Mouse (Mus musculus) midbrain, embryonic 11.5 days (tissue): ENCODE measurements around the gene Mak. TPM values are rescaled to one million over a fixed set of nuclear protein-coding genes. Genes with fewer than 3 reads are reported as not detected.

ENCODE experiments used
- ATAC-seq: fragments of 200-750 bp; cut with Nextera tagmentation; 2 replicates; pipeline ENCODE4 v1.8.0; 2017; ENCODE audit warnings: moderate TSS enrichment, moderate library complexity; ENCODE audit not compliant: low FRiP score
- DNase-seq: peaks from one replicate; pipeline ENCODE4 v3.0.0; 2015; ENCODE audit warnings: low spot score; ENCODE audit errors: missing footprints
- H3K27ac ChIP-seq: fragments of 300-500 bp; sonication (generic); 2 replicates; pipeline ENCODE4 v1.5.1; 2014; ENCODE audit warnings: low read depth, low read length
- H3K27me3 ChIP-seq: fragments of 300-500 bp; sonication (generic); 2 replicates; pipeline ENCODE4 v1.6.1; 2014; ENCODE audit warnings: mild to moderate bottlenecking, low read length, moderate library complexity, mixed read lengths; ENCODE audit not compliant: control insufficient read depth, insufficient read depth
- H3K36me3 ChIP-seq: fragments of 300-500 bp; sonication (generic); 2 replicates; pipeline ENCODE4 v1.6.1; 2014; ENCODE audit warnings: mild to moderate bottlenecking, low read length, moderate library complexity, mixed read lengths; ENCODE audit not compliant: control insufficient read depth, insufficient read depth
- H3K4me1 ChIP-seq: fragments of 300-500 bp; sonication (generic); 2 replicates; pipeline ENCODE4 v1.6.1; 2014; ENCODE audit warnings: low read length; ENCODE audit not compliant: control insufficient read depth, insufficient read depth
- H3K4me2 ChIP-seq: fragments of 300-500 bp; sonication (generic); 2 replicates; pipeline ENCODE4 v1.6.1; 2014; ENCODE audit warnings: mild to moderate bottlenecking, moderate library complexity
- H3K4me3 ChIP-seq: fragments of 300-500 bp; sonication (generic); 2 replicates; pipeline ENCODE4 v1.5.1; 2014; ENCODE audit warnings: low read depth, low read length
- H3K9ac ChIP-seq: fragments of 300-500 bp; sonication (generic); 2 replicates; pipeline ENCODE4 v1.6.1; 2014; ENCODE audit warnings: low read length
- H3K9me3 ChIP-seq: fragments of 300-500 bp; sonication (generic); 2 replicates; pipeline ENCODE4 v1.6.1; 2016; ENCODE audit warnings: low read length; ENCODE audit not compliant: control insufficient read depth
- WGBS: fragments of 180-500 bp; shearing (Covaris S2); extraction: QIAGEN DNeasy Blood & Tissue Kit; methylation state at CpG from one replicate; pipeline ENCODE4 v1.1.7; 2014; 5-methylcytosine and 5-hydroxymethylcytosine counted together
- polyA plus RNA-seq: library from polyadenylated mRNA; unstranded; fragments of >200 nt; fragmentation: Nextera tagmentation; extraction: Ambion mirVana; gene quantifications from 2 replicates; pipeline ENCODE4 v1.2.1, GENCODE M21; 2014

Gene Mak
- polyA plus RNA-seq, 1 experiment from 2014 or later: 0.61 TPM

DNA sequence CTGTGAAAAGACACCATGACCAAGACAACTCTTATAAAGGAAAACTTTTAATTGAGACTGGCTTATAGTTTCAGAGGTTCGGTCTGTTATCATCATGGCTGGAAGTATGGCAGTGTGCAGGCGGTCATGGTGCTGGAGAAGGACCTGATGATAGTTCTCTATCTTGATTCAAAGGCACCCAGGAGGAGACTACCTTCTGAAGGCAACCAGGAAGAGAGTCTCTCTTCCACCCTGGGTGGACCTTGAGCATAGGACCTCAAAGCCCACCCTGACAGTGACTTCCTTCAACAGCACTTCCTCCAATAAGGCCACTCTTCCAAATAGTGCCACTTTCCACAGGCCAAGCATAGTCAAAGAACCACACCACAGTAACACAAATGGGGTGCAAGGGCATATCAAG, 20.5 kb upstream of the Mak start:
- no peaks in the 10 kb centered on the region; the same call in 1 of the 2 replicates for H3K4me1 ChIP-seq
- no peaks in the 10 kb centered on the region for H3K36me3 ChIP-seq
- no peak for DNase-seq
- H3K9me3 ChIP-seq: no peaks in the 10 kb centered on the region
- no peak overlapping the region for H3K27ac ChIP-seq
- no peak overlapping the region for H3K4me3 ChIP-seq
- 90% methylated on average over 2 of the region's 2 CpGs for WGBS
- ATAC-seq: no peak
- H3K4me2 ChIP-seq: no peak overlapping the region
- H3K27me3 ChIP-seq: no peaks in the 10 kb centered on the region
- H3K9ac ChIP-seq: no peak overlapping the region

DNA sequence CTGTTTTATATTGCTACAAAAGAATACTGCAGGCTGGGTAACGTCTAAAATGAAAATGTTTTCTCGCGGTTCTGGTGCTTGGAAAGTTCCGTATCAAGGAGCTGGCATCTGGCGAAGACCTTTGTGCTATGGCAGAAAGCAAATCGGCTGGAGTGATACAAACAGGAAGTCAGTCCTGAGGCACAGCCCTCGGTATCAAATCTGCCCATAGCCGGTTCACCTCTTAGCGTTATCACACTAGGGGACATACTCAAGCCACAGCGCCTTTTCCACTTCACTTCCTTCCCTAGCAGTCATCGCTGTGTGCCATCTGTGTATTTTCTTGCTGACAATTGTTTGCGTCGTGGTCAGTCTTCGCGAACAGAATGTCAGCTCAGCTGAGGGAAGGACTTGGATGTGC, 18.8 kb upstream of the Mak start:
- Histone ChIP-seq H3K4me2 (no peak overlapping the region), H3K4me1 (no peaks in the 10 kb centered on the region), H3K27me3 (no peaks in the 10 kb centered on the region), H3K9ac (no peak overlapping the region), H3K36me3 (no peaks in the 10 kb centered on the region), H3K27ac (no peak overlapping the region), H3K9me3 (no peaks in the 10 kb centered on the region), H3K4me3 (no peak overlapping the region)
- DNase-seq (no peak), ATAC-seq (no peak)
- WGBS: 92% methylated on average over 15 of the region's 15 CpGs

DNA sequence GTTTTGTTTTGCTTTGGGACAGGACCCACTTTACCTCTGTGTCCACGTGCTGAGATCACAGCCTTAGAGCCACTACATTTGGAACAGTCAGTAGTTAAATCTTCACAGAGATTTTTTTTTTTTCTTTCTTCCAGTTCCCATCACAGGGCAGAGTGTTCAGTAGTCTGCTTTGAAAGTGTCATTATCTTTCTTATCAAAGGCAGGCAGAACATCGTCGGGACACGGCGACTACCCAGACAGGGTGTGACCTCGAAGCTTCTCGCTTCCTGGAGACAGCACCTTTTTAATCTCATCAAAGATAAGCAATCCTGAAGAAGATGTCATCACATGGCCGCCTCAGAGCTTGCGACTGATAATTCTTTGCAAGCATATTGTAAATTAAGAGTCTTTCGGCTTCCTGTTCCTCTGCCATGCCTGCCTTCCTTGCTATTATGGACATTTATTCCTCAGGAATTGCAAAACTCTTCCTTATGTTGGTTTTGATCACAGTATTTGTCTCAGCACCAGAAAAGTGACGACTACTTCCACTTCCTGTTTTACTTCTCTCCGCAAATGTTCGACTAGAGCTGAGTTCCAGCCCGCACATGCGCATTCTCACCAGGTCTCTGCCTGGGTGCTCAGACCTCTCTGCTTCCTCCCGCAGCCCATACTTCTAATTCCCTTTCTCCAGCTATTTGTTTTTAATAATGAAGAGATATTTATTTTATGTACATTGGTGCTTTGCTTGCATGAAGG, 18.0 kb upstream of the Mak start:
- WGBS: 82% methylated on average over 16 of the region's 16 CpGs
- H3K4me3 ChIP-seq: no peak overlapping the region
- ATAC-seq (no peak), DNase-seq (no peak)
- H3K27me3 ChIP-seq: no peaks in the 10 kb centered on the region
- H3K4me1 ChIP-seq: no peaks in the 10 kb centered on the region
- H3K27ac ChIP-seq: no peak overlapping the region
- no peaks in the 10 kb centered on the region for H3K9me3 ChIP-seq
- H3K4me2 ChIP-seq: no peak overlapping the region
- no peak overlapping the region for H3K9ac ChIP-seq
- H3K36me3 ChIP-seq: no peaks in the 10 kb centered on the region

DNA sequence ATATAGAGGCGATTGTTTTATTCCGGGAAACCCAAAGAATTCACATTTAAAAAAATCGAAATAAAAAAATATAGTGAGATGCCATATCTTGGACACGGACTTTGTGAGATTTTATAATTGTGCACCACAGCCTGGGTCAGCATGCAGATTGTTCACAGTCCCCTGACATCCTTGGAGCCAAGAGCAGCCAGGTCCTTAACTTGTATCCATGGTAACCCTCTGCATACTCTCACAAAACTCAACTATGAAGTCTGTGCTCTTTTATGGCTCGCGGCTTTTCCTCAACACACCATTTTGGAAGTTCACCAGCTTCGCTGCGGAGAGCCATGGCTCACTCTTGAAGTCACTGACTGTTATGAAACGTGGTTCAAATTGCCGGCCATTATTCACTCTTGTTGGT, 14.7 kb upstream of the Mak start:
- WGBS: 83% methylated on average over 10 of the region's 10 CpGs

DNA sequence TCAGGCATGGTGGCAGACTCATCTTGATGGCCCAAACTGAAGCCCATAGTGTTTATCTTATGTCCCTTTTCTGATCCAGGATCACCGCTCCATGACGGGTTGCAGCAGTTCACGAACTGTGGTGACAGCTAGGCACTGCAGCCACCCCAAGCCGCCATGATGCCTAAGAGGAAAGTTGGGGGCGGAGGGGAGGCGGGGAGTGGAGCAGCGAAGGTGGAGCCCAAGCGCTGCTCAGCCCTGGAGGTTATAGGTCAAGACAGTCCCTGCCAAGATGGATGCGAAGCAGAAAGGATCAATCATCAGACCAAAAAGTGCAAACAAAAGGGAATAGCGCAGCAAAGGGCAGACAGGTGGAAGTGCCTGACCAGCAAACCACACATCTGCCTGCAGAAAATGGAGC, 11.8 kb upstream of the Mak start:
- Histone ChIP-seq H3K4me3 (no peak overlapping the region), H3K36me3 (no peaks in the 10 kb centered on the region), H3K4me1 (no peaks in the 10 kb centered on the region), H3K4me2 (no peak overlapping the region), H3K27me3 (no peaks in the 10 kb centered on the region), H3K9ac (no peak overlapping the region), H3K9me3 (no peaks in the 10 kb centered on the region), H3K27ac (no peak overlapping the region)
- 40% methylated on average over 10 of the region's 10 CpGs for WGBS
- DNase-seq (peak; percentile 84), ATAC-seq (no peak)

More for the DNA sequence above, 14.7 kb upstream of the Mak start:
- DNase-seq (no peak), ATAC-seq (no peak)
- Histone ChIP-seq H3K9ac (no peak overlapping the region), H3K4me1 (no peaks in the 10 kb centered on the region), H3K27ac (no peak overlapping the region), H3K36me3 (no peaks in the 10 kb centered on the region), H3K9me3 (no peaks in the 10 kb centered on the region), H3K4me3 (no peak overlapping the region), H3K27me3 (no peaks in the 10 kb centered on the region), H3K4me2 (no peak overlapping the region)

DNA sequence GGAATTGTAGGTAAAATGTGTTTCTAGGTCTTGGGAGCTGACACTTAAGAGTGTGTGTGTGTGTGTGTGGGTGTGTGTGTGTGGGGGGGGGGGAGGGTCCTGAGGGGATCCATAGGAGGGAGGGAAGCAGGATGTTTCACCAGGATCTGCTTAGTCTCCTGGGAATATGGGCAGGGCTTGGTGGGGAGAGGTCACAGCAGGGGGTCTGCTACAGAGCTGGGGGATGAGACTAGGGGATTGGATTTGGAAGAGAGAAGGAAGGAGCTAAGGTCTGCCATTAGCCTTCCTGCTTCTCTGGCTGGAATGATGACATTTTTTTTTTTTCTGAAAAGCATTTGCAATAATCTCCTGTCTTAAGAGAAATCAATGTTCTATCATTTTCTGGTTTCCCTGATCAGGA, 9.2 kb upstream of the Mak start:
- Histone ChIP-seq H3K9ac (no peak overlapping the region), H3K9me3 (no peaks in the 10 kb centered on the region), H3K4me2 (no peak overlapping the region)

DNA sequence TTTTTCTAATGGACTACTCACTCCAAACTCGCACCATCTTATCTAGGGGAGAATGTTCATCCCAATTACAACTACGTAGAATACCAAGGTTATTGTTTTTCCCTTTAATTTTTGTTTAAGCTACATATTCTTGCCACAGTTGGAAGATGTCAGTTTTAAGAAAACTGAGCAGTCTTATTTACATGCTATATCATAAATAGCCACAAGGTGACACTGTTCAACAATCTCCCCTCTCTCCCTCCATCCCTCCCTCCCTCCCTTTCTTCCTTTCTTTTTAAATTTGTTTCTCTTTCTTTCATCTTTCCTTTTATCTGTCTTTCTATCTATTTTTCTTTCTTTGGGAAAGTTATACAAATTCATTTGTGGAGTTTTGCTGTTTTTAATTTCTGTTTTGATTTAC, 5.6 kb upstream of the Mak start:
- Histone ChIP-seq H3K4me2 (no peak overlapping the region), H3K4me1 (no peaks in the 10 kb centered on the region), H3K36me3 (no peaks in the 10 kb centered on the region), H3K27me3 (no peaks in the 10 kb centered on the region), H3K27ac (no peak overlapping the region), H3K4me3 (no peak overlapping the region), H3K9me3 (no peaks in the 10 kb centered on the region), H3K9ac (no peak overlapping the region)
- 19% methylated on average over 2 of the region's 2 CpGs for WGBS
- ATAC-seq (no peak), DNase-seq (peak; percentile 80)

More for the DNA sequence above, 9.2 kb upstream of the Mak start:
- DNase-seq: peak; percentile 19
- Histone ChIP-seq H3K4me1 (no peaks in the 10 kb centered on the region), H3K27me3 (no peaks in the 10 kb centered on the region), H3K4me3 (no peak overlapping the region), H3K36me3 (no peaks in the 10 kb centered on the region), H3K27ac (no peak overlapping the region)
- ATAC-seq: no peak

DNA sequence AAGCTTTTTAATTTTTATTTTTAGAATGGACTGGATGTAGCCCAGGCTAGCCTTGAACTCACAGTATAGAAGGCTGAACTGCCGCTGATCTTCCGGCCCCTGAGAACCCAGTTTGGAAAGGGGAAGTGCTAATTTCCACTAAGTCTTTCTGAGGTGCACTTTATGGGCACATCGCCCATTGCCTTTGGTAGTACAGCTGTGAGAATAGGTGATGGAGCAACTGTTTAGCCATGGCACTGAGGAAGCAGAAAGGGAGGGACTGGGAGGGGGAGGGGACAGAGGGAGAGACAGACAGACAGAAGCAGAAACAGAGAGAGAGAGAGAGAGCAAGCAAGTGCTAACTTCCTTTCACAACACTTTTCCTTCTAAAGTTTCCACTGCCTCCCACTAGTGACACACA, 5.0 kb upstream of the Mak start:
- H3K27me3 ChIP-seq: peaks cover under 1% of the 10 kb centered on the region
- peaks cover under 1% of the 10 kb centered on the region; the same call in 1 of the 2 replicates for H3K4me1 ChIP-seq
- H3K27ac ChIP-seq: no peak overlapping the region
- no peak overlapping the region for H3K4me3 ChIP-seq
- WGBS: 85% methylated on average over 3 of the region's 3 CpGs
- H3K9me3 ChIP-seq: no peaks in the 10 kb centered on the region
- ATAC-seq: no peak
- DNase-seq: peak; percentile 54
- no peak overlapping the region for H3K9ac ChIP-seq
- no peaks in the 10 kb centered on the region for H3K36me3 ChIP-seq
- H3K4me2 ChIP-seq: no peak overlapping the region

DNA sequence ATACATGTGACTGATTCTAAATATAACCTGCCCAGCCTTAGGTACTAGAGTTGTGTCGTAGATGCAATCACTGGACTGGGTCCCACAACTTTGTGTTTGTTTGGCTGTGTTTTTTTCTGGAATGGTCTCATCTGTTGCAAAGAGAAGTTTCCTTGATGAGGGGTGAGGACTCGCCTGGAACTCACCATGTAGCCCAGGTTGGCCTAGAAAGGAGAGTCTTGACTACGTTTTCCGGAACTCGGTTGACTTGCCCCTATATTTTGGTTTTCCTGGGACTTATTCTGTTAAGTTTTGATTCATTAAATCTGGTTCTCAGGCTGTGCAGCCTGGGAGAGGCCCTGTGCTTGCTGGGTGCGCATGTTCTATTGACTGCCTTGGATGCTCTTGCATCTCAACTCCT, 1.2 kb upstream of the Mak start:
- no peak overlapping the region for H3K27ac ChIP-seq
- DNase-seq (peak; percentile 56), ATAC-seq (no peak)
- no peaks in the 10 kb centered on the region for H3K9me3 ChIP-seq
- peaks cover 10% of the 10 kb centered on the region for H3K27me3 ChIP-seq
- H3K4me1 ChIP-seq: peaks cover 10% of the 10 kb centered on the region; the same call in 1 of the 2 replicates
- H3K9ac ChIP-seq: no peak overlapping the region
- no peak overlapping the region for H3K4me2 ChIP-seq
- WGBS: 94% methylated on average over 6 of the region's 6 CpGs
- no peak overlapping the region for H3K4me3 ChIP-seq
- H3K36me3 ChIP-seq: no peaks in the 10 kb centered on the region
